Mouse (Mus musculus) B cell, adult 62 days (primary cell): ENCODE measurements around the gene Smpd1. TPM values are rescaled to one million over a fixed set of nuclear protein-coding genes. Genes with fewer than 3 reads are reported as not detected.

ENCODE experiments used
- total RNA-seq: library from RNA; stranded (reverse); gene quantifications from 4 replicates; pipeline ENCODE4 v1.2.4, GENCODE M21; 2023

Smpd1 gene
- 20.3 to 24.9 TPM (median 21.6 TPM) in 4 replicates for total RNA-seq

DNA sequence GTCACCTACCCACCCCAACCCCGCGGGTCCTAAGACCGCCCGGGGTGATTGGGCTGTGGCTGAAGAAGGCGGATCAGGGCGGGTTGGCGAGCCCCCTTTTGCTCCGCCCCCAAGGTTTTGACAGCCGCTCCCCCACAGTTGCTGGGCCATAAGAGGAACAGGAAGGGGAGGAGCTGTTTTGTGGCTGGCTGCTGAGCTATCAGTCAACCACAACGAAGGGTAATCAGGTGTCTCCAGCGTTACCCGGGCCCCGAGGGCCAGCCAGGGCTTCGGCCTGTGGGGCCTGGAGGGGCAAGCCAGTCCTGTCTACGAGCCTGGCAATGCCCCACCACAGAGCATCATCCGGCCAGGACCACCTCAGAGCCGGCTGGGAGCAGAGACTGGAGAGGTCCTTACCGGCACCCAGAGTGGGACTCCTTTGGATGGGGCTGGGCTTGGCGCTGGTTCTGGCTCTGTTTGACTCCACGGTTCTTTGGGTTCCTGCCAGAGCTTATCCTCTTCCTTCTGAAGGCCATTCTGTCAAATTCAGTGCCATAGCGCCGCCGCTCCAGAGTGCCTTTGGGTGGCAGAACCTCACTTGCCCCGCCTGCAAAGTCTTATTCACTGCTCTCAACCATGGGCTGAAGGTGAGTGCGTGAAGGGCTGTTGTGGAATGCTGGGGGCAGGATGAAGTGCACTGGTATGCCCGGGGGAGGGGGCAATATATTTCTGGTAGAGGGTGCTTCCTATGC lies at the start of gene Smpd1:
Smpd1 (plus strand) TSS at position 149 of the 731 bp plus-strand sequence.

DNA sequence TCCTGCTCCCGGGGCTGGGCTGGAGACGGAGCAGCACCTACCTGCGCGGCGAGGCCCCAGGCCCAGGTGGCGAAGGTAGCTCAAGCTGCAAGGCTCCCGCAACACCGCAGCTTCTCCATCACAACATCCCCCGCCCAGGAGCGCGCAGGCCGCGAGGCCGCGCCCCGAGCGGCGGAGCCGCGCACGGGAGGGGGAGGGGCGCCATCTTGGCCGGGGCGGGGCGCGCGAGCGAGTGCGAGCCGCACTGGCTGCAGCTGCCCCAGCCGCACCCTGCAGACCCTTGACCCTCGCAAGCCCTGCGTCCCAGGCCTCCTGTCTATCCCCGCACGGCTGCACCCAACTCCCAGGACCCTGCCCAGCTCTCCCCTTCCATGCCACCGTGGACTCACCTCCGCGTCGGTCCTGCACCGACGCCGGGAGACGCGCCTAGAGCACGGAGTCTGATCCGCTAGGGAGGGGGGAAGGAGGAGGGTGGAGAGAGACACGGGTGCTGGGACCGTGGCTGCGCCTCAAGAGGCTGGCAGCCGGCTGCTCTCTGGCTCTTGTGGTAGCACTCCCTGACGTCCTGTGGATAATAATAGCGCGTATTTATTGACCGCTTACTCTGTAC lies 27.0 kb downstream of the Smpd1 start, which contains the start of gene Apbb1:
Apbb1 (minus strand) TSS at position 560 of the 610 bp plus-strand sequence.

Other genes starting within 250 kb of the Smpd1 start
- not detected in 4 replicates for gene Olfr689, start 243.2 kb upstream of the Smpd1 start, total RNA-seq
- not detected in 4 replicates for gene Olfr690, start 220.3 kb upstream of the Smpd1 start, total RNA-seq
- gene Olfr691, start 212.1 kb upstream of the Smpd1 start, total RNA-seq: not detected in 4 replicates
- gene Olfr692, start 186.1 kb upstream of the Smpd1 start, total RNA-seq: not detected in 4 replicates
- gene Gm5901, start 179.3 kb upstream of the Smpd1 start, total RNA-seq: not detected in 4 replicates
- 41.6 to 49.6 TPM (median 42.6 TPM) in 4 replicates for gene Fam160a2, start 154.3 kb upstream of the Smpd1 start, total RNA-seq
- not detected in 4 replicates for gene Cnga4, start 149.8 kb upstream of the Smpd1 start, total RNA-seq
- gene Cckbr, start 128.6 kb upstream of the Smpd1 start, total RNA-seq: not detected in 4 replicates
- not detected in 4 replicates for gene Cavin3, start 72.1 kb upstream of the Smpd1 start, total RNA-seq
- 3.0 to 6.0 TPM (median 4.4 TPM) in 4 replicates for gene Apbb1, start 27.3 kb downstream of the Smpd1 start, total RNA-seq
- 0.39 TPM in 2 of 4 replicates, not detected in the others for gene Hpx, start 45.8 kb downstream of the Smpd1 start, total RNA-seq
- gene Trim3, start 79.2 kb downstream of the Smpd1 start, total RNA-seq: 28.5 to 33.7 TPM (median 31.1 TPM) in 4 replicates
- 44.7 to 62.5 TPM (median 54.4 TPM) in 4 replicates for gene Timm10b, start 85.7 kb downstream of the Smpd1 start, total RNA-seq
- 35.4 to 45.7 TPM (median 40.0 TPM) in 4 replicates for gene Arfip2, start 86.1 kb downstream of the Smpd1 start, total RNA-seq
- gene Gm45799, start 86.2 kb downstream of the Smpd1 start, total RNA-seq: 12.0 to 22.1 TPM (median 16.1 TPM) in 4 replicates
- gene Dnhd1, start 96.5 kb downstream of the Smpd1 start, total RNA-seq: 8.4 to 11.3 TPM (median 8.9 TPM) in 4 replicates
- 72.5 to 84.4 TPM (median 74.9 TPM) in 4 replicates for gene Ilk, start 182.2 kb downstream of the Smpd1 start, total RNA-seq
- gene Rrp8, start 183.0 kb downstream of the Smpd1 start, total RNA-seq: 21.2 to 29.2 TPM (median 24.9 TPM) in 4 replicates
- 194 to 205 TPM (median 201 TPM) in 4 replicates for gene Taf10, start 190.0 kb downstream of the Smpd1 start, total RNA-seq
- 73.9 to 93.1 TPM (median 76.4 TPM) in 4 replicates for gene Tpp1, start 197.9 kb downstream of the Smpd1 start, total RNA-seq
- not detected in 4 replicates for gene Dchs1, start 233.3 kb downstream of the Smpd1 start, total RNA-seq